Mouse (Mus musculus): Measurements from ENCODE around the gene Mlh3.

DNA sequence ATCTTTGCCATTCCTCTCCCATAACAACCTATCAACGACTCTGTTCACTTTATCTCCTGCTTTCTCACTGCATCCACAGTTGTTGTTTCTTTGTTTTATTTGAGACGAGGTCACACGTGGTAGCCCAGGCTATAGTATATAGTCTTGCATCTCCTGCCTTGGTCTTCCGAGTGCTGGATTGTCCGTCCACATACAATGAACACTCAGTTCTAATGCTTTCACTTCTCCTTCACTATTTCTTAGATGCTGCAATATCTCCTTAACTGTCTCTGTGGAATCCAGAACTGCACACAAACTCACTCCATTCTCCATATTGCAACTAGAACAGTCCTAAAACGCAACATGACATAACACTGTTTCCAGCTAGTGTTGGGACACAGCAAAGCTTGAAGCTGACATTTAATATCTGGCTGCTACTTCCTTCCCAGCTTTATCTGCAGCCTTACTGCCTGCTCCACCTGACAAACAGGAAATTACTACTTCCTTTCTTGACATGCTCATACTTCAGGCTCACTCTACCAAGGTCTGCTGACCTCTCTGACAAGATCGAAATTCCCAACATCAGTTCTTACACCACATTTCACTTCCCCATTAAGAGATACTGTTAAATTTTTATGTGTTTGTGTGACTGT is 13.3 kb downstream of the Mlh3 start:
- no peak for TF ChIP-seq CTCF (conservative IDR thresholded peaks at IDR 0.05 in 1 of 2, IDR thresholded peaks at IDR 0.05 in 1 of 2; ENCODE audit: low read depth in 2 of 2, low read length in 2 of 2)
- TF ChIP-seq ZKSCAN1 (IDR thresholded peaks at IDR 0.05; ENCODE audit: borderline replicate concordance, low read depth, low read length) = no peak
- no peak for TF ChIP-seq TCF12 (IDR thresholded peaks at IDR 0.05; ENCODE audit: low read depth, low read length)
- no peak for TF ChIP-seq EP300 (IDR thresholded peaks at IDR 0.05; ENCODE audit: low read length)
